Mouse (Mus musculus): Measurements from ENCODE around the gene Dcaf12.

DNA sequence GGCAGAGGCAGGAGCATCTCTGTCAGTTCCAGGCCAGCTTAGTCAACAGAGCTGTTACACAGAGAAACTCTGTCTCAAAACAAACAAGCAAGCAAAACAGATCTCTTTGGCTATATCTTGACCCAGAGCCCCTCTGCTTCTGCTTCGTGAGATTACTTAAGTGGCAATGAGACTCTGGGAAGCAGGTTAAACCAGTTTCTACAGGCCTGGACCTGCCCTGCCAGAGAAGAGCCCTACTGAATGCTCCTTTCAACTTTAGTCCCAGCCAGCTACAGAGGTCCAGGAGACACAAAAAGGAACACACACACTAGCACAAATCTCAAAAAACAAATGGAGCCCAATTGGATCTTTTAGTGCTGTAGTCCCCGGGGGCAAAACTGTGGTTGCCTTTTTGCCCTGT is 30.6 kb downstream of the Dcaf12 start:
- TF ChIP-seq CTCF (IDR thresholded peaks at IDR 0.05; ENCODE audit: low read depth) (no peak), EP300 (IDR thresholded peaks at IDR 0.05; ENCODE audit: low read depth) (no peak)
